Mouse (Mus musculus) urinary bladder, adult 18-20 months (tissue): Measurements from ENCODE around the gene Reln.

Experiments used
- DNase-seq, 2 experiments: peaks; one replicate each; pipeline ENCODE4 v3.0.0; 2022; ENCODE audit warnings: low spot score in 2 of 2, mixed read lengths in 2 of 2

The Reln gene

GRCm38 (mm10) chr5:21846616-21847290 lies 497.7 kb downstream of the Reln start:
- no peak for DNase-seq

- no peak for DNase-seq
Observed at GRCm38 (mm10) chr5:21844676-21845075, 499.8 kb downstream of the Reln start.
